Mouse (Mus musculus) MEL (cell line): ENCODE measurements around the gene Olfr73. TPM values are rescaled to one million over a fixed set of nuclear protein-coding genes. Genes with fewer than 3 reads are reported as not detected.

Experiments
- DNase-seq: peaks from one replicate; pipeline ENCODE4 v3.0.0; 2011; ENCODE audit warnings: low read depth, low spot score
- H3K27ac ChIP-seq: 2 replicates; pipeline ENCODE4 v1.5.1; 2012; ENCODE audit warnings: low read depth, mild to moderate bottlenecking, control low read depth, low read length, moderate library complexity; ENCODE audit not compliant: control insufficient read depth
- H3K27me3 ChIP-seq, 2 experiments: fragments of 150-350 bp in 1 of 2; sonication (generic) in 1 of 2; 2 replicates each; pipeline ENCODE4 v1.6.1; 2012; ENCODE audit warnings: low read length in 2 of 2, mild to moderate bottlenecking in 2 of 2, improper control_type of control experiment in 1 of 2, moderate library complexity in 1 of 2; ENCODE audit not compliant: insufficient read depth in 2 of 2, control insufficient read depth in 1 of 2
- H3K36me3 ChIP-seq, 2 experiments: 2 replicates each; pipeline ENCODE4 v1.6.1; 2012 to 2014; ENCODE audit warnings: low read length in 2 of 2, improper control_type of control experiment in 1 of 2, inconsistent platforms in 1 of 2, mild to moderate bottlenecking in 1 of 2; ENCODE audit not compliant: insufficient read depth in 2 of 2, control insufficient read depth in 1 of 2
- H3K4me1 ChIP-seq, 2 experiments: fragments of 150-350 bp in 1 of 2; sonication (generic) in 1 of 2; 2 replicates each; pipeline ENCODE4 v1.6.1; 2012; ENCODE audit warnings: low read length in 2 of 2, improper control_type of control experiment in 1 of 2, mild to moderate bottlenecking in 1 of 2; ENCODE audit not compliant: insufficient read depth in 2 of 2, control insufficient read depth in 1 of 2
- H3K4me3 ChIP-seq, 2 experiments: fragments of 150-350 bp in 1 of 2; sonication (generic) in 1 of 2; 2 replicates each; pipeline ENCODE4 v1.5.1; 2012; ENCODE audit warnings: low read depth in 2 of 2, low read length in 2 of 2, mild to moderate bottlenecking in 2 of 2, moderate library complexity in 2 of 2, control low read depth in 1 of 2, improper control_type of control experiment in 1 of 2; ENCODE audit not compliant: control insufficient read depth in 1 of 2, insufficient read depth in 1 of 2
- H3K79me2 ChIP-seq: 2 replicates; pipeline ENCODE4 v1.6.1; 2012; ENCODE audit warnings: mild to moderate bottlenecking, low read length, moderate library complexity; ENCODE audit not compliant: control insufficient read depth, poor library complexity, insufficient read depth
- H3K9ac ChIP-seq: 2 replicates; pipeline ENCODE4 v1.6.1; 2012; ENCODE audit warnings: low read depth, mild to moderate bottlenecking, control low read depth, low read length, moderate library complexity; ENCODE audit not compliant: control insufficient read depth, poor library complexity, severe bottlenecking
- H3K9me3 ChIP-seq: fragments of 150-350 bp; sonication (generic); replicated peaks from 2 replicates; pipeline ENCODE4 v1.6.1; 2012; ENCODE audit warnings: mild to moderate bottlenecking, low read length, improper control_type of control experiment, moderate library complexity; ENCODE audit not compliant: insufficient read depth
- CTCF ChIP-seq, 3 experiments: IDR thresholded peaks in 2 of 3; conservative IDR thresholded peaks in 1 of 3; 2 replicates each; pipeline ENCODE4 v1.5.1; 2011 to 2012; ENCODE audit warnings: low read length in 3 of 3, low read depth in 2 of 3, mild to moderate bottlenecking in 2 of 3, improper control_type of control experiment in 1 of 3, inconsistent platforms in 1 of 3, mixed read lengths in 1 of 3, moderate library complexity in 1 of 3; ENCODE audit not compliant: control insufficient read depth in 1 of 3, insufficient read depth in 1 of 3, poor library complexity in 1 of 3, severe bottlenecking in 1 of 3
- E2F4 ChIP-seq: IDR thresholded peaks from 2 replicates; pipeline ENCODE4 v1.6.1; 2011; ENCODE audit warnings: low read depth, low read length, improper control_type of control experiment, borderline replicate concordance
- EP300 ChIP-seq, 2 experiments: IDR thresholded peaks; 2 replicates each; pipeline ENCODE4 v1.6.1; 2011; ENCODE audit warnings: improper control_type of control experiment in 2 of 2, low read length in 2 of 2, low read depth in 1 of 2, mild to moderate bottlenecking in 1 of 2
- GABPA ChIP-seq: IDR thresholded peaks from 2 replicates; pipeline ENCODE4 v1.6.1; 2012; ENCODE audit warnings: low read depth, mild to moderate bottlenecking, inconsistent platforms, low read length, improper control_type of control experiment, moderate library complexity
- GATA1 ChIP-seq: IDR thresholded peaks from 2 replicates; pipeline ENCODE4 v1.6.1; 2011; ENCODE audit warnings: low read depth, low read length, improper control_type of control experiment
- HCFC1 ChIP-seq: IDR thresholded peaks from 2 replicates; pipeline ENCODE4 v1.6.1; 2012; ENCODE audit warnings: low read depth, mild to moderate bottlenecking, inconsistent platforms, low read length, improper control_type of control experiment, moderate library complexity
- KAT2A ChIP-seq: conservative IDR thresholded peaks from 2 replicates; pipeline ENCODE4 v1.6.1; 2012; ENCODE audit warnings: low read depth, low read length, improper control_type of control experiment, inconsistent platforms
- MYB ChIP-seq: IDR thresholded peaks from 2 replicates; pipeline ENCODE4 v1.6.1; 2011; ENCODE audit warnings: mild to moderate bottlenecking, low read depth, low read length, improper control_type of control experiment
- NRF1 ChIP-seq: IDR thresholded peaks from 2 replicates; pipeline ENCODE4 v1.6.1; 2014; ENCODE audit warnings: low read depth, mild to moderate bottlenecking, inconsistent platforms, low read length, improper control_type of control experiment, moderate library complexity; ENCODE audit not compliant: poor library complexity, insufficient read depth, severe bottlenecking
- POLR2A ChIP-seq, 2 experiments: IDR thresholded peaks; 2 replicates each; pipeline ENCODE4 v1.6.1; 2011 to 2012; ENCODE audit warnings: low read length in 2 of 2, mild to moderate bottlenecking in 2 of 2, control low read depth in 1 of 2, improper control_type of control experiment in 1 of 2, low read depth in 1 of 2, moderate library complexity in 1 of 2; ENCODE audit not compliant: control insufficient read depth in 1 of 2, insufficient read depth in 1 of 2, poor library complexity in 1 of 2
- POLR2AphosphoS2 ChIP-seq: IDR thresholded peaks from 2 replicates; pipeline ENCODE4 v1.6.1; 2011; ENCODE audit warnings: low read length, improper control_type of control experiment
- POLR2AphosphoS5 ChIP-seq: IDR thresholded peaks from 2 replicates; pipeline ENCODE4 v1.6.1; 2012; ENCODE audit warnings: low read depth, borderline replicate concordance, mild to moderate bottlenecking, inconsistent platforms, low read length, moderate library complexity, mixed read lengths
- RAD21 ChIP-seq: IDR thresholded peaks from 2 replicates; pipeline ENCODE4 v1.6.1; 2011; ENCODE audit warnings: mild to moderate bottlenecking, low read depth, low read length, improper control_type of control experiment
- RCOR1 ChIP-seq: IDR thresholded peaks from 2 replicates; pipeline ENCODE4 v1.6.1; 2012; ENCODE audit warnings: low read depth, mild to moderate bottlenecking, inconsistent platforms, low read length, improper control_type of control experiment
- SMC3 ChIP-seq: IDR thresholded peaks from 2 replicates; pipeline ENCODE4 v1.6.1; 2011; ENCODE audit warnings: low read depth, low read length, improper control_type of control experiment
- UBTF ChIP-seq: IDR thresholded peaks from 2 replicates; pipeline ENCODE4 v1.6.1; 2012; ENCODE audit warnings: low read depth, mild to moderate bottlenecking, inconsistent platforms, low read length, improper control_type of control experiment, moderate library complexity, borderline replicate concordance; ENCODE audit not compliant: insufficient read depth
- USF1 ChIP-seq: IDR thresholded peaks from 2 replicates; pipeline ENCODE4 v1.6.1; 2014; ENCODE audit warnings: low read depth, mild to moderate bottlenecking, inconsistent platforms, low read length, improper control_type of control experiment, moderate library complexity
- ZC3H11A ChIP-seq: IDR thresholded peaks from 2 replicates; pipeline ENCODE4 v1.6.1; 2012; ENCODE audit warnings: low read depth, mild to moderate bottlenecking, inconsistent platforms, low read length, improper control_type of control experiment
- ZKSCAN1 ChIP-seq: IDR thresholded peaks from 2 replicates; pipeline ENCODE4 v1.6.1; 2012; ENCODE audit warnings: low read depth, mild to moderate bottlenecking, inconsistent platforms, low read length, improper control_type of control experiment, moderate library complexity
- ZMIZ1 ChIP-seq: IDR thresholded peaks from 2 replicates; pipeline ENCODE4 v1.6.1; 2012; ENCODE audit warnings: low read depth, mild to moderate bottlenecking, inconsistent platforms, low read length, improper control_type of control experiment, moderate library complexity
- ZNF384 ChIP-seq: IDR thresholded peaks from 2 replicates; pipeline ENCODE4 v1.6.1; 2012; ENCODE audit warnings: low read depth, mild to moderate bottlenecking, inconsistent platforms, low read length, improper control_type of control experiment
- polyA plus RNA-seq, 2 experiments: library from polyadenylated mRNA; stranded (reverse) in 1 of 2; unstranded in 1 of 2; fragments of >175 nt in 1 of 2; fragments of >200 nt in 1 of 2; gene quantifications; 2 replicates each; pipeline versions ENCODE4 v1.2.1 to v1.2.4; 2012; ENCODE audit warnings: low replicate concordance in 2 of 2, low read depth in 1 of 2; ENCODE audit not compliant: insufficient read length in 2 of 2, insufficient read depth in 1 of 2, missing spikeins in 1 of 2
- total RNA-seq: library from RNA; depleted of rRNA; stranded (reverse); fragments of 300-350 nt; gene quantifications from 2 replicates; pipeline ENCODE4 v1.2.3, GENCODE M21; 2012; rRNA removed

Olfr73 gene
- not detected in 2 replicates for total RNA-seq
- not detected for polyA plus RNA-seq

DNA sequence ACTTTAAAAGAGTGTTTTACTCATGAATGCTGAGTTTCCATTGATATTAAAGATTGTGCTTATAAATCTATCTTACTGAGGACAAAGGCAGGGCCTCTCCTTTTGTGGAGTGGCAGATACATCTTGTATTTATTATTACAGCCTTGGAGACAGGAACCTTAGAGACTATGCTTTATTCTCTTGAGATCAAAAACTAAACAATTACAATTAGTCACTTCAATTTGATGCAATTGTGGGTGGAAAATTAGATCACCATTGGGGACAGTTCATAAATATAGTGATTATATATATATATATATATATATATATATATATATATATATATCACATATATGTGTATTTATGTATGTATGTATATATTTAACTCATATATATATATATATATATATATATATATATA is at the start of gene Olfr73:
Gene Olfr73, minus strand, starts transcription at position 101 of the 400 bp plus-strand sequence.
- no peaks in the 10 kb centered on the region for H3K9me3 ChIP-seq
- DNase-seq: no peak
- no peaks in the 10 kb centered on the region for H3K79me2 ChIP-seq
- no peak within 1 kb of the TSS for H3K4me3 ChIP-seq
- no peaks in the 10 kb centered on the region for H3K27me3 ChIP-seq
- TF ChIP-seq E2F4 (no peak), EP300 (IDR thresholded peaks at IDR 0.05; ENCODE audit: low read depth in 1 of 2, low read length in 2 of 2) (no peak), RCOR1 (no peak), USF1 (no peak)
- H3K9ac ChIP-seq: no peak within 1 kb of the TSS
- H3K4me1 ChIP-seq: no peaks in the 10 kb centered on the region
- no peak within 1 kb of the TSS for H3K27ac ChIP-seq
- H3K36me3 ChIP-seq: no peaks in the 10 kb centered on the region

DNA sequence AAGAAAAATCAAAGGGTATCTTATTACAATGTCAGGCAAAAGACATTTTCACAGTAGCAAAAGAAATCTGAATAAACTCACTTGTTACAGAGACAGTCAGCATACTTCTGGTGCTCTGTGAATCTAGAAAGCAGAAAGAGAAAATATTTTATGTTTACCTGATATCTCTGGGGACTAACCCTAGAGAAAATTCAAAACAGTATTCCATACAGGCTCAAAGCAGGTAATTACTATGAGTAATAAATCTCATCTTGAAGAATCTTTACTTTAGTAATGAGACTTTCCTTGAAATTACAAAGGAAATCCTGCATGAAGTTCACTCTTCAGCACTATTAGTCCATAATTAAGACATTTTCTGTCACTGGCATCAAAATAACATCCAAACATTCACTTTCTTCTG is 34.2 kb upstream of the Olfr73 start, which contains the start of gene Olfr1163:
Gene Olfr1163, minus strand, starts transcription at position 101 of the 400 bp plus-strand sequence.
- H3K79me2 ChIP-seq: no peaks in the 10 kb centered on the region
- H3K4me3 ChIP-seq: no peak within 1 kb of the TSS
- no peak within 1 kb of the TSS for H3K9ac ChIP-seq
- H3K9me3 ChIP-seq: no peaks in the 10 kb centered on the region
- no peaks in the 10 kb centered on the region for H3K36me3 ChIP-seq
- no peak for TF ChIP-seq ZC3H11A
- TF ChIP-seq KAT2A: no peak
- TF ChIP-seq ZKSCAN1: no peak
- TF ChIP-seq ZNF384: no peak
- no peak for TF ChIP-seq SMC3
- TF ChIP-seq POLR2AphosphoS5: no peak
- no peak for TF ChIP-seq HCFC1
- TF ChIP-seq GABPA: no peak
- TF ChIP-seq NRF1: no peak
- no peak for TF ChIP-seq CTCF (IDR thresholded peaks at IDR 0.05 in 2 of 3, conservative IDR thresholded peaks at IDR 0.05 in 1 of 3; ENCODE audit: control insufficient read depth in 1 of 3, insufficient read depth in 1 of 3, low read depth in 2 of 3, low read length in 3 of 3, poor library complexity in 1 of 3, severe bottlenecking in 1 of 3)
- no peak for TF ChIP-seq RAD21
- TF ChIP-seq MYB: no peak
- TF ChIP-seq POLR2A (IDR thresholded peaks at IDR 0.05; ENCODE audit: control insufficient read depth in 1 of 2, insufficient read depth in 1 of 2, low read depth in 1 of 2, low read length in 2 of 2, poor library complexity in 1 of 2): no peak
- no peak for TF ChIP-seq EP300 (IDR thresholded peaks at IDR 0.05; ENCODE audit: low read depth in 1 of 2, low read length in 2 of 2)
- no peak for TF ChIP-seq E2F4
- TF ChIP-seq POLR2AphosphoS2: no peak
- TF ChIP-seq UBTF: no peak
- no peak for TF ChIP-seq GATA1
- no peak for TF ChIP-seq ZMIZ1
- TF ChIP-seq, all 39 proteins: peak for 0
- Histone ChIP-seq H3K27ac (no peak within 1 kb of the TSS), H3K4me1 (no peaks in the 10 kb centered on the region), H3K27me3 (no peaks in the 10 kb centered on the region)
- no peak for DNase-seq
